Mouse (Mus musculus): Measurements from ENCODE around the gene Ralgps1.
A peak's percentile ranks its signal among the peaks of the same experiment; 100 is the strongest.
"Not testable (repeated sequence)": the region's sequence is repeated elsewhere in the genome, so short reads cannot be mapped to it uniquely, and the experiment has no call there.

Gene Ralgps1

GRCm38 (mm10) chr2:33323799-33324595 is 47.3 kb downstream of the Ralgps1 start:
- DNase-seq (ENCODE audit: extremely low read depth, insufficient read length, low spot score) = no peak

- not testable (repeated sequence) for DNase-seq (ENCODE audit: extremely low read depth, insufficient read length, low spot score)
Observed at GRCm38 (mm10) chr2:33323043-33323625, 48.2 kb downstream of the Ralgps1 start.

- DNase-seq (ENCODE audit: extremely low read depth, insufficient read length, low spot score) = no peak
Observed at GRCm38 (mm10) chr2:33321641-33322040, 49.6 kb downstream of the Ralgps1 start.

- no peak for DNase-seq (ENCODE audit: extremely low read depth, insufficient read length, low spot score)
Observed at GRCm38 (mm10) chr2:33321031-33321430, 50.3 kb downstream of the Ralgps1 start.

GRCm38 (mm10) chr2:33320568-33320967 is 50.7 kb downstream of the Ralgps1 start:
- DNase-seq (ENCODE audit: extremely low read depth, insufficient read length, low spot score) = peak; percentile 35

- DNase-seq (ENCODE audit: extremely low read depth, insufficient read length, low spot score) = no peak
Observed at GRCm38 (mm10) chr2:33319934-33320333, 51.4 kb downstream of the Ralgps1 start.

- DNase-seq (ENCODE audit: extremely low read depth, insufficient read length, low spot score) = no peak
Observed at GRCm38 (mm10) chr2:33319455-33319854, 51.8 kb downstream of the Ralgps1 start.

- no peak for DNase-seq (ENCODE audit: extremely low read depth, insufficient read length, low spot score)
Observed at GRCm38 (mm10) chr2:33318491-33318964, 52.8 kb downstream of the Ralgps1 start.

- peak; percentile 90 for DNase-seq (ENCODE audit: extremely low read depth, insufficient read length, low spot score)
Observed at GRCm38 (mm10) chr2:33316516-33316915, 54.8 kb downstream of the Ralgps1 start.

- no peak for DNase-seq (ENCODE audit: extremely low read depth, insufficient read length, low spot score)
Observed at GRCm38 (mm10) chr2:33316063-33316405, 55.3 kb downstream of the Ralgps1 start.

- no peak for DNase-seq (ENCODE audit: extremely low read depth, insufficient read length, low spot score)
Observed at GRCm38 (mm10) chr2:33315233-33316062, 55.8 kb downstream of the Ralgps1 start.

- DNase-seq (ENCODE audit: extremely low read depth, insufficient read length, low spot score) = no peak
Observed at GRCm38 (mm10) chr2:33309426-33309825, 61.9 kb downstream of the Ralgps1 start.

- peak; percentile 40 for DNase-seq (ENCODE audit: extremely low read depth, insufficient read length, low spot score)
Observed at GRCm38 (mm10) chr2:33306565-33306964, 64.7 kb downstream of the Ralgps1 start.

- DNase-seq (ENCODE audit: extremely low read depth, insufficient read length, low spot score) = no peak
Observed at GRCm38 (mm10) chr2:33303416-33303947, 67.8 kb downstream of the Ralgps1 start.

- DNase-seq (ENCODE audit: extremely low read depth, insufficient read length, low spot score) = no peak
Observed at GRCm38 (mm10) chr2:33302828-33303227, 68.5 kb downstream of the Ralgps1 start.

GRCm38 (mm10) chr2:33302405-33302804 is 68.9 kb downstream of the Ralgps1 start:
- no peak for DNase-seq (ENCODE audit: extremely low read depth, insufficient read length, low spot score)

- no peak for DNase-seq (ENCODE audit: extremely low read depth, insufficient read length, low spot score)
Observed at GRCm38 (mm10) chr2:33300371-33301046, 70.8 kb downstream of the Ralgps1 start.

GRCm38 (mm10) chr2:33298928-33299327 is 72.4 kb downstream of the Ralgps1 start:
- no peak for DNase-seq (ENCODE audit: extremely low read depth, insufficient read length, low spot score)

- DNase-seq (ENCODE audit: extremely low read depth, insufficient read length, low spot score) = no peak
Observed at GRCm38 (mm10) chr2:33295115-33295514, 76.2 kb downstream of the Ralgps1 start.

- no peak for DNase-seq (ENCODE audit: extremely low read depth, insufficient read length, low spot score)
Observed at GRCm38 (mm10) chr2:33292057-33292456, 79.2 kb downstream of the Ralgps1 start.
